Mouse (Mus musculus) liver, adult 2 months (tissue): Measurements from ENCODE around the gene Ppid. TPM values are rescaled to one million over a fixed set of nuclear protein-coding genes. Genes with fewer than 3 reads are reported as not detected.

Experiments
- DNase-seq: peaks from one replicate; pipeline ENCODE4 v3.0.0-alpha.2; 2011; ENCODE audit warnings: low read depth, low spot score; ENCODE audit errors: extremely low read depth
- H3K27ac ChIP-seq: fragments of 200-500 bp; replicated peaks from 2 replicates; pipeline ENCODE4 v1.5.1; 2012; ENCODE audit warnings: low read depth, mild to moderate bottlenecking, control low read depth, inconsistent platforms, low read length; ENCODE audit not compliant: insufficient read depth
- H3K27me3 ChIP-seq: fragments of 200-500 bp; 2 replicates; pipeline ENCODE4 v1.6.1; 2012; ENCODE audit warnings: mild to moderate bottlenecking, moderate library complexity, low read length, inconsistent platforms; ENCODE audit not compliant: control insufficient read depth, insufficient read depth
- H3K36me3 ChIP-seq: fragments of 200-500 bp; 2 replicates; pipeline ENCODE4 v1.6.1; 2012; ENCODE audit warnings: low read length, inconsistent platforms; ENCODE audit not compliant: control insufficient read depth, insufficient read depth
- H3K4me1 ChIP-seq: fragments of 200-500 bp; 2 replicates; pipeline ENCODE4 v1.6.1; 2011; ENCODE audit warnings: low read length; ENCODE audit not compliant: control insufficient read depth, insufficient read depth
- H3K4me3 ChIP-seq: fragments of 200-500 bp; 2 replicates; pipeline ENCODE4 v1.5.1; 2011; ENCODE audit warnings: low read depth, mild to moderate bottlenecking, control low read depth, low read length, moderate library complexity; ENCODE audit not compliant: insufficient read depth
- H3K79me2 ChIP-seq: fragments of 200-500 bp; 2 replicates; pipeline ENCODE4 v1.6.1; 2012; ENCODE audit warnings: inconsistent platforms, mild to moderate bottlenecking, low read length, moderate library complexity; ENCODE audit not compliant: control insufficient read depth, insufficient read depth
- H3K9ac ChIP-seq: fragments of 200-500 bp; 2 replicates; pipeline ENCODE4 v1.6.1; 2012; ENCODE audit warnings: low read depth, mild to moderate bottlenecking, control low read depth, inconsistent platforms, low read length
- CTCF ChIP-seq: fragments of 200-500 bp; IDR thresholded peaks from 2 replicates; pipeline ENCODE4 v1.5.1; 2011; ENCODE audit warnings: low read depth, low read length, control low read depth
- POLR2A ChIP-seq: fragments of 200-500 bp; IDR thresholded peaks from 2 replicates; pipeline ENCODE4 v1.6.1; 2011; ENCODE audit warnings: low read length, control low read depth; ENCODE audit not compliant: insufficient read depth; ENCODE audit errors: extremely low read depth
- WGBS: fragments of 180-500 bp; shearing (Covaris S2); methylation state at CpG from one replicate; pipeline ENCODE4 v1.1.7; 2018; 5-methylcytosine and 5-hydroxymethylcytosine counted together
- polyA plus RNA-seq: library from polyadenylated mRNA; depleted of rRNA; stranded (reverse); fragments of >200 nt; gene quantifications from 2 replicates; pipeline ENCODE4 v1.2.3, GENCODE M21; 2012
- total RNA-seq: library from RNA; depleted of rRNA; stranded (reverse); fragments of >200 nt; gene quantifications from 2 replicates; pipeline ENCODE4 v1.2.3, GENCODE M21; 2014

The Ppid gene
- total and polyA plus RNA-seq, 2 experiments, result 7.1 to 33.3 TPM

GRCm38 (mm10) chr3:79589671-79590070 is 1.5 kb upstream of the Ppid start:
- no peak overlapping the region for H3K4me3 ChIP-seq
- no peak overlapping the region; the same call in 1 of the 2 replicates for H3K9ac ChIP-seq
- WGBS, result 22% methylated on average over 2 of the region's 2 CpGs
- H3K79me2 ChIP-seq, result peaks cover 10% of the 10 kb centered on the region
- H3K36me3 ChIP-seq, result peaks cover 8% of the 10 kb centered on the region
- no peaks in the 10 kb centered on the region for H3K27me3 ChIP-seq
- DNase-seq, result peak; percentile 83
- H3K27ac ChIP-seq, result peak overlapping the region; percentile 41; the same call in 1 of the 2 replicates
- peaks cover 9% of the 10 kb centered on the region; the same call in 1 of the 2 replicates for H3K4me1 ChIP-seq
- TF ChIP-seq CTCF, result no peak
- TF ChIP-seq POLR2A, result no peak

GRCm38 (mm10) chr3:79591793-79592471 is 790 bp downstream of the Ppid start:
- Histone ChIP-seq H3K9ac (peak overlapping the region; percentile 92), H3K79me2 (peaks cover 10% of the 10 kb centered on the region), H3K36me3 (peaks cover 25% of the 10 kb centered on the region), H3K4me1 (peaks cover 8% of the 10 kb centered on the region; the same call in 1 of the 2 replicates), H3K27ac (peak overlapping the region; percentile 67), H3K27me3 (no peaks in the 10 kb centered on the region), H3K4me3 (peak overlapping the region; percentile 95)
- 1% methylated on average over 15 of the region's 15 CpGs for WGBS
- TF ChIP-seq CTCF, result no peak
- no peak for TF ChIP-seq POLR2A
- DNase-seq, result no peak

- no peak for DNase-seq
- Histone ChIP-seq H3K27me3 (no peaks in the 10 kb centered on the region), H3K36me3 (peaks cover 47% of the 10 kb centered on the region), H3K9ac (no peak overlapping the region), H3K79me2 (peaks cover 10% of the 10 kb centered on the region), H3K27ac (no peak overlapping the region), H3K4me1 (peaks cover 3% of the 10 kb centered on the region; the same call in 1 of the 2 replicates), H3K4me3 (no peak overlapping the region)
- TF ChIP-seq CTCF (no peak), POLR2A (no peak)
- 96% methylated on average over 7 of the region's 7 CpGs for WGBS
These were observed 4.3 kb downstream of the Ppid start for GRCm38 (mm10) chr3:79595468-79595867.

- H3K79me2 ChIP-seq, result no peaks in the 10 kb centered on the region
- DNase-seq, result no peak
- H3K36me3 ChIP-seq, result peaks cover 65% of the 10 kb centered on the region
- 75% methylated on average over 2 of the region's 2 CpGs for WGBS
- no peak for TF ChIP-seq CTCF
- no peak for TF ChIP-seq POLR2A
- no peaks in the 10 kb centered on the region for H3K27me3 ChIP-seq
- no peaks in the 10 kb centered on the region for H3K4me1 ChIP-seq
- H3K9ac ChIP-seq, result no peak overlapping the region
- no peak overlapping the region for H3K4me3 ChIP-seq
- no peak overlapping the region for H3K27ac ChIP-seq
These were observed 18.7 kb downstream of the Ppid start for GRCm38 (mm10) chr3:79609886-79610285.

GRCm38 (mm10) chr3:79627484-79628181 is 36.5 kb downstream of the Ppid start:
- DNase-seq, result peak; percentile 49
- no peaks in the 10 kb centered on the region for H3K27me3 ChIP-seq
- H3K9ac ChIP-seq, result peak overlapping the region; percentile 59
- WGBS, result 3% methylated on average over 10 of the region's 10 CpGs
- peak overlapping the region; percentile 92 for H3K27ac ChIP-seq
- peaks cover 2% of the 10 kb centered on the region for H3K4me1 ChIP-seq
- TF ChIP-seq CTCF (no peak), POLR2A (no peak)
- peaks cover 4% of the 10 kb centered on the region; the same call in 1 of the 2 replicates for H3K36me3 ChIP-seq
- no peaks in the 10 kb centered on the region; the same call in 1 of the 2 replicates for H3K79me2 ChIP-seq
- peak overlapping the region; percentile 77 for H3K4me3 ChIP-seq
